Mouse (Mus musculus) heart, embryonic 10.5 days (tissue): Measurements from ENCODE around the gene Vmn1r178. TPM values are rescaled to one million over a fixed set of nuclear protein-coding genes. Genes with fewer than 3 reads are reported as not detected.
"Not testable (repeated sequence)": the region's sequence is repeated elsewhere in the genome, so short reads cannot be mapped to it uniquely, and the experiment has no call there.

Experiments
- DNase-seq: peaks from one replicate; pipeline ENCODE4 v3.0.0-alpha.2; 2017; ENCODE audit warnings: low spot score
- H3K27ac ChIP-seq: fragments of 300-500 bp; sonication (generic); 2 replicates; pipeline ENCODE4 v1.5.1; 2016; ENCODE audit warnings: mild to moderate bottlenecking
- H3K27me3 ChIP-seq: fragments of 300-500 bp; sonication (generic); 2 replicates; pipeline ENCODE4 v1.6.1; 2016; ENCODE audit warnings: mild to moderate bottlenecking; ENCODE audit not compliant: poor library complexity, insufficient read depth, severe bottlenecking
- H3K36me3 ChIP-seq: fragments of 300-500 bp; sonication (generic); 2 replicates; pipeline ENCODE4 v1.6.1; 2016; ENCODE audit warnings: mild to moderate bottlenecking, moderate library complexity
- H3K4me1 ChIP-seq: fragments of 300-500 bp; sonication (generic); 2 replicates; pipeline ENCODE4 v1.6.1; 2016; ENCODE audit warnings: mild to moderate bottlenecking
- H3K4me3 ChIP-seq: fragments of 300-500 bp; sonication (generic); 2 replicates; pipeline ENCODE4 v1.5.1; 2016; ENCODE audit warnings: mild to moderate bottlenecking, moderate library complexity
- H3K9me3 ChIP-seq: fragments of 300-500 bp; sonication (generic); 2 replicates; pipeline ENCODE4 v1.6.1; 2016; ENCODE audit warnings: mild to moderate bottlenecking, moderate library complexity
- WGBS: fragments of 180-500 bp; shearing (Covaris S2); methylation state at CpG from one replicate; pipeline ENCODE4 v1.1.7; 2016; 5-methylcytosine and 5-hydroxymethylcytosine counted together
- polyA plus RNA-seq: library from polyadenylated mRNA; unstranded; fragments of >200 nt; fragmentation: Nextera tagmentation; extraction: Ambion mirVana; gene quantifications from 2 replicates; pipeline ENCODE4 v1.2.1, GENCODE M21; 2016

The Vmn1r178 gene
- not detected in 2 replicates for polyA plus RNA-seq

- H3K36me3 ChIP-seq: no peaks in the 10 kb centered on the region
- DNase-seq: no peak
- WGBS: 62% methylated on average over 1 of the region's 1 CpGs
- no peak within 1 kb of the TSS for H3K4me3 ChIP-seq
- H3K27ac ChIP-seq: no peak within 1 kb of the TSS
- H3K27me3 ChIP-seq: no peaks in the 10 kb centered on the region
- no peaks in the 10 kb centered on the region for H3K4me1 ChIP-seq
- H3K9me3 ChIP-seq: peaks cover 12% of the 10 kb centered on the region; the same call in 1 of the 2 replicates
Measured at GRCm38 (mm10) chr7:23891709-23892108, at the start of gene Vmn1r178. Gene Vmn1r178 (plus strand): TSS chr7:23892009.

- not testable (repeated sequence) for H3K4me3 ChIP-seq, H3K27ac ChIP-seq, DNase-seq, H3K27me3 ChIP-seq, H3K36me3 ChIP-seq, H3K4me1 ChIP-seq, H3K9me3 ChIP-seq
- WGBS: 21% methylated on average over 1 of the region's 1 CpGs
Measured at GRCm38 (mm10) chr7:23866349-23866748, 25.5 kb upstream of the Vmn1r178 start, which contains the start of gene Vmn1r177. Gene Vmn1r177 (minus strand): TSS chr7:23866449.

DNA sequence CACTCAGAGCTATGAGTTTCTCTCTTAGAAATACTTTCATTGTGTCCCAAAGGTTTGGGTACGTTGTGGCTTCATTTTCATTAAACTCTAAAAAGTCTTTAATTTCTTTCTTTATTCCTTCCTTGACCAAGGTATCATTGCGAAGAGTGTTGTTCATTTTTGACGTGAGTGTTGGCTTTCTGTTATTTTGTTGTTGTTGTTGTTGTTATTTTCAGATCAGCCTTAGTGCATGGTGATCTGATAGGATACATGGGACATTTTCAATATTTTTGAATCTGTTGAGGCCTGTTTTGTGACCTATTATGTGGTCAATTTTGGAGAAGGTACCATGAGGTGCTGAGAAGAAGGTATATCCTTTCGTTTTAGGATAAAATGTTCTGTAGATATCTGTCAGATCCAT, 14.9 kb upstream of the Vmn1r178 start:
- not testable (repeated sequence) for H3K4me3 ChIP-seq, H3K27me3 ChIP-seq
- 59% methylated on average over 4 of the region's 4 CpGs for WGBS

DNA sequence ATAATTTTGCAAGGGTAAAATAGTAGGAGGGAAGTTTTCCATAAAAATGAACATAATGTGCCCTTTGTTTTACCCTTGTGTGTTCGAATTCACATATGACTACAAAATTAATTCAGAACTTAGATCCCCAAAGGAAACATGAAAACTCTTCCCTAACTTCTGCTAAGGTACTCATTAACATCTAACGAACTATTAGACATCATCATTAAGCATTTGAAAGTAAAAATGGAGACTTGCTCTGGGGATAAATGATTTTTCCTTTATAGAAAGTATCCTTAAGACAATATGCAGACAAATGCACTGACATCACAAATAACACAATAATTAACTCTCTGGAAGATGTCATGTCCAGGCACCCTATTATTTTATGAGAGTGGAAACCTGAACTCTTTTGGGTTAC, 34.9 kb downstream of the Vmn1r178 start, which contains the start of gene Vmn1r179:
TSS of gene Vmn1r179 (plus strand) at position 301 of the 400 bp plus-strand sequence.
- DNase-seq: no peak
- 45% methylated on average over 2 of the region's 2 CpGs for WGBS
- H3K4me3 ChIP-seq: no peak within 1 kb of the TSS

More for the DNA sequence above, 14.9 kb upstream of the Vmn1r178 start:
- H3K36me3 ChIP-seq, H3K27ac ChIP-seq, DNase-seq, H3K4me1 ChIP-seq, H3K9me3 ChIP-seq: not testable (repeated sequence)

More for the DNA sequence above, 34.9 kb downstream of the Vmn1r178 start, which contains the start of gene Vmn1r179:
- Histone ChIP-seq H3K27ac (no peak within 1 kb of the TSS), H3K9me3 (peaks cover 7% of the 10 kb centered on the region), H3K4me1 (no peaks in the 10 kb centered on the region), H3K27me3 (no peaks in the 10 kb centered on the region), H3K36me3 (no peaks in the 10 kb centered on the region)

Other genes starting within 250 kb of the Vmn1r178 start
- gene Vmn1r172, start 233.7 kb upstream of the Vmn1r178 start, polyA plus RNA-seq: not detected in 2 replicates
- not detected in 2 replicates for gene Vmn1r173, start 191.3 kb upstream of the Vmn1r178 start, polyA plus RNA-seq
- not detected in 2 replicates for gene Vmn1r174, start 139.7 kb upstream of the Vmn1r178 start, polyA plus RNA-seq
- not detected in 2 replicates for gene Vmn1r175, start 81.4 kb upstream of the Vmn1r178 start, polyA plus RNA-seq
- gene Vmn1r176, start 54.6 kb upstream of the Vmn1r178 start, polyA plus RNA-seq: not detected in 2 replicates
- not detected in 2 replicates for gene Vmn1r177, start 25.6 kb upstream of the Vmn1r178 start, polyA plus RNA-seq
- not detected in 2 replicates for gene Vmn1r179, start 35.0 kb downstream of the Vmn1r178 start, polyA plus RNA-seq
- not detected in 2 replicates for gene Vmn1r180, start 58.6 kb downstream of the Vmn1r178 start, polyA plus RNA-seq
- not detected in 2 replicates for gene Vmn1r181, start 82.6 kb downstream of the Vmn1r178 start, polyA plus RNA-seq
- gene V1rd19, start 109.7 kb downstream of the Vmn1r178 start, polyA plus RNA-seq: not detected in 2 replicates
- not detected in 2 replicates for gene Vmn1r183, start 161.2 kb downstream of the Vmn1r178 start, polyA plus RNA-seq
- 19.3 and 19.8 TPM in 2 replicates for gene Zfp180, start 189.9 kb downstream of the Vmn1r178 start, polyA plus RNA-seq
- gene Zfp112, start 220.3 kb downstream of the Vmn1r178 start, polyA plus RNA-seq: 4.6 and 5.0 TPM in 2 replicates
- 8.1 and 11.5 TPM in 2 replicates for gene Zfp235, start 242.2 kb downstream of the Vmn1r178 start, polyA plus RNA-seq